Mouse (Mus musculus) spleen, adult 2 months (tissue): ENCODE data around the gene Myo1h. TPM values are rescaled to one million over a fixed set of nuclear protein-coding genes. Genes with fewer than 3 reads are reported as not detected.
A peak's percentile ranks its signal among the peaks of the same experiment; 100 is the strongest.

ENCODE experiments used
- DNase-seq, 2 experiments: peaks; one replicate each; pipeline versions ENCODE4 v3.0.0 to v3.0.0-alpha.2; 2012 to 2021; ENCODE audit warnings: low spot score in 2 of 2, low read depth in 1 of 2
- H3K27ac ChIP-seq: fragments of 200-500 bp; 2 replicates; pipeline ENCODE4 v1.5.1; 2012; ENCODE audit warnings: low read length, inconsistent platforms; ENCODE audit not compliant: insufficient read depth
- H3K27me3 ChIP-seq: fragments of 200-500 bp; 2 replicates; pipeline ENCODE4 v1.6.1; 2012; ENCODE audit warnings: mild to moderate bottlenecking, moderate library complexity, low read length, inconsistent platforms; ENCODE audit not compliant: control insufficient read depth, insufficient read depth
- H3K36me3 ChIP-seq: fragments of 200-500 bp; 2 replicates; pipeline ENCODE4 v1.6.1; 2012; ENCODE audit warnings: mild to moderate bottlenecking, low read length, inconsistent platforms; ENCODE audit not compliant: control insufficient read depth, insufficient read depth
- H3K4me1 ChIP-seq: fragments of 200-500 bp; 2 replicates; pipeline ENCODE4 v1.6.1; 2011; ENCODE audit warnings: inconsistent platforms; ENCODE audit not compliant: control insufficient read depth, insufficient read depth, insufficient read length
- H3K4me3 ChIP-seq: fragments of 200-500 bp; 2 replicates; pipeline ENCODE4 v1.5.1; 2011; ENCODE audit warnings: mild to moderate bottlenecking, inconsistent platforms; ENCODE audit not compliant: insufficient read depth, insufficient read length; ENCODE audit errors: extremely low read depth
- CTCF ChIP-seq: fragments of 200-500 bp; IDR thresholded peaks from 2 replicates; pipeline ENCODE4 v1.5.1; 2011; ENCODE audit warnings: mild to moderate bottlenecking, inconsistent platforms; ENCODE audit not compliant: insufficient read depth, insufficient read length, insufficient replicate concordance; ENCODE audit errors: extremely low read depth
- POLR2A ChIP-seq: fragments of 200-500 bp; IDR thresholded peaks from 2 replicates; pipeline ENCODE4 v1.6.1; 2011; ENCODE audit warnings: low read depth, low read length, inconsistent platforms
- WGBS: fragments of 180-500 bp; shearing (Covaris S2); methylation state at CpG from one replicate; pipeline ENCODE4 v1.1.7; 2018; 5-methylcytosine and 5-hydroxymethylcytosine counted together
- polyA plus RNA-seq: library from polyadenylated mRNA; depleted of rRNA; stranded (reverse); fragments of >200 nt; gene quantifications from 2 replicates; pipeline ENCODE4 v1.2.3, GENCODE M21; 2012

Myo1h gene
- polyA plus RNA-seq, 1 experiment, result 1.7 TPM

- WGBS, result 68% methylated on average over 5 of the region's 5 CpGs
Measured at GRCm38 (mm10) chr5:114342996-114343395, 54.0 kb downstream of the Myo1h start.

GRCm38 (mm10) chr5:114343612-114344011 lies 54.6 kb downstream of the Myo1h start:
- H3K4me3 ChIP-seq, result no peak overlapping the region
- H3K36me3 ChIP-seq, result no peaks in the 10 kb centered on the region
- WGBS, result 80% methylated on average over 7 of the region's 7 CpGs
- no peak overlapping the region for H3K27ac ChIP-seq
- no peaks in the 10 kb centered on the region for H3K4me1 ChIP-seq
- no peak for TF ChIP-seq CTCF
- TF ChIP-seq POLR2A, result no peak
- DNase-seq, result no peak
- no peaks in the 10 kb centered on the region for H3K27me3 ChIP-seq

More at GRCm38 (mm10) chr5:114342996-114343395, 54.0 kb downstream of the Myo1h start:
- TF ChIP-seq CTCF (no peak), POLR2A (no peak)
- Histone ChIP-seq H3K36me3 (no peaks in the 10 kb centered on the region), H3K27me3 (no peaks in the 10 kb centered on the region), H3K4me3 (no peak overlapping the region), H3K27ac (no peak overlapping the region), H3K4me1 (no peaks in the 10 kb centered on the region)
- DNase-seq, result no peak

GRCm38 (mm10) chr5:114345538-114345937 lies 56.6 kb downstream of the Myo1h start:
- DNase-seq, result no peak
- Histone ChIP-seq H3K4me3 (no peak overlapping the region), H3K4me1 (no peaks in the 10 kb centered on the region), H3K27me3 (no peaks in the 10 kb centered on the region), H3K27ac (no peak overlapping the region), H3K36me3 (no peaks in the 10 kb centered on the region)
- WGBS, result 66% methylated on average over 3 of the region's 3 CpGs
- TF ChIP-seq CTCF (no peak), POLR2A (no peak)

GRCm38 (mm10) chr5:114347005-114347404 lies 58.0 kb downstream of the Myo1h start:
- no peaks in the 10 kb centered on the region for H3K4me1 ChIP-seq
- H3K27ac ChIP-seq, result no peak overlapping the region
- DNase-seq, result no peak
- H3K27me3 ChIP-seq, result no peaks in the 10 kb centered on the region
- H3K36me3 ChIP-seq, result no peaks in the 10 kb centered on the region
- H3K4me3 ChIP-seq, result no peak overlapping the region
- TF ChIP-seq POLR2A (no peak), CTCF (no peak)
- 80% methylated on average over 10 of the region's 10 CpGs for WGBS

- Histone ChIP-seq H3K27me3 (no peaks in the 10 kb centered on the region), H3K4me1 (no peaks in the 10 kb centered on the region), H3K27ac (no peak overlapping the region), H3K36me3 (no peaks in the 10 kb centered on the region), H3K4me3 (no peak overlapping the region)
- WGBS, result 68% methylated on average over 10 of the region's 10 CpGs
- DNase-seq, result no peak
- TF ChIP-seq CTCF (0 out of 2 replicates have a peak, but pooled peaks have one; percentile 14), POLR2A (no peak)
Measured at GRCm38 (mm10) chr5:114351490-114351889, 62.5 kb downstream of the Myo1h start.

- TF ChIP-seq POLR2A, result no peak
- TF ChIP-seq CTCF, result peak; percentile 29; the same call in 1 of the 2 replicates
- Histone ChIP-seq H3K4me1 (no peaks in the 10 kb centered on the region), H3K27ac (no peak overlapping the region)
Measured at GRCm38 (mm10) chr5:114356250-114356935, 67.4 kb downstream of the Myo1h start.

More at GRCm38 (mm10) chr5:114356250-114356935, 67.4 kb downstream of the Myo1h start:
- Histone ChIP-seq H3K36me3 (no peaks in the 10 kb centered on the region; the same call in 1 of the 2 replicates), H3K27me3 (no peaks in the 10 kb centered on the region), H3K4me3 (no peak overlapping the region)
- peak; percentile 41 to 58 for DNase-seq
- WGBS, result 26% methylated on average over 7 of the region's 7 CpGs
